Mouse (Mus musculus): ENCODE results near the gene Mplkip.

- no peak for TF ChIP-seq POLR2A (IDR thresholded peaks at IDR 0.05; ENCODE audit: insufficient read depth, low read depth, low read length)
- TF ChIP-seq CTCF (IDR thresholded peaks at IDR 0.05) = no peak
- TF ChIP-seq EP300 (IDR thresholded peaks at IDR 0.05; ENCODE audit: insufficient read depth, low read depth, low read length) = no peak
These were observed 4.3 kb upstream of the Mplkip start for GRCm38 (mm10) chr13:17690686-17691085.
